Mouse (Mus musculus): ENCODE measurements around the gene Pygm. TPM values are rescaled to one million over a fixed set of nuclear protein-coding genes. Genes with fewer than 3 reads are reported as not detected.

Gene Pygm
- over 10,000 TPM in 1 of 2 experiments, 1,000 to 10,000 TPM in 1; 6,181 to 10,031 TPM for total RNA-seq (2021)
- long read RNA-seq, experiment 1, transcript Pygm-203 (3 exons, 532 nt), result minor isoform, 11 of 2,373 reads
- long read RNA-seq, experiment 1, transcript Pygm-201 (20 exons, 2,874 nt), result major isoform, 1,440 of 2,373 reads
- long read RNA-seq, experiment 1, partial matches to known transcripts, result 890 of 2,373 reads
- long read RNA-seq, experiment 1, other reads (novel, unspliced or antisense), result 32 of 2,373 reads
- long read RNA-seq, experiment 2, transcript Pygm-201 (20 exons, 2,874 nt), result major isoform, 2,114 of 3,406 reads
- long read RNA-seq, experiment 2, transcript Pygm-203 (3 exons, 532 nt), result minor isoform, 14 of 3,406 reads
- long read RNA-seq, experiment 2, partial matches to known transcripts, result 1,216 of 3,406 reads
- long read RNA-seq, experiment 2, other reads (novel, unspliced or antisense), result 62 of 3,406 reads

DNA sequence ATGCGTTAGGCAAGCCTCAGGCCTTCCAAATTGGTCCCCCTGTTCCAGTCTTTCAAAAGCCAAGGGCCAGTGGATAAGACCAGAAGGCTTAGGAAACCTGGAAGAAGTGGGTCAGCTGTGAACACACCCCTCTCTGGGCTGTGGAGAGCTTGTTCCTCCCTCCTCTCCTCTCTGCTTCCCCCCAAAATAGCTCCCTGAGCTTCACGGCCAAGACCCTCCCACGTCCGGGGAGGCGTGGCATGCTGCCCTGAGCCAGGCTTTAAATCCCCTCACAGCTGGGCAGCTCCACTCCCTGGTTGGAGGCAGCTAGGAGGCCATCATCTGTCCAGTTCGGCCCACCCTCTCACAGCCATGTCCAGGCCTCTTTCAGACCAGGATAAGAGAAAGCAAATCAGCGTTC lies at the start of gene Pygm:
Gene Pygm (plus strand): TSS at position 272 of the 400 bp plus-strand sequence.
- H3K27ac ChIP-seq, result peak within 1 kb of the TSS; percentile 98
- peak within 1 kb of the TSS; percentile 71 for H3K4me3 ChIP-seq
- intact Hi-C loops (cut with DNase I), result loop anchor here (1.0 kb wide), 1 partner anchor 8 kb away; no protein-coding TSS in a partner anchor
- TF ChIP-seq CTCF (IDR thresholded peaks at IDR 0.05), result no peak; the same call in 1 of the 2 replicates
- peak; percentile 96 for DNase-seq

DNA sequence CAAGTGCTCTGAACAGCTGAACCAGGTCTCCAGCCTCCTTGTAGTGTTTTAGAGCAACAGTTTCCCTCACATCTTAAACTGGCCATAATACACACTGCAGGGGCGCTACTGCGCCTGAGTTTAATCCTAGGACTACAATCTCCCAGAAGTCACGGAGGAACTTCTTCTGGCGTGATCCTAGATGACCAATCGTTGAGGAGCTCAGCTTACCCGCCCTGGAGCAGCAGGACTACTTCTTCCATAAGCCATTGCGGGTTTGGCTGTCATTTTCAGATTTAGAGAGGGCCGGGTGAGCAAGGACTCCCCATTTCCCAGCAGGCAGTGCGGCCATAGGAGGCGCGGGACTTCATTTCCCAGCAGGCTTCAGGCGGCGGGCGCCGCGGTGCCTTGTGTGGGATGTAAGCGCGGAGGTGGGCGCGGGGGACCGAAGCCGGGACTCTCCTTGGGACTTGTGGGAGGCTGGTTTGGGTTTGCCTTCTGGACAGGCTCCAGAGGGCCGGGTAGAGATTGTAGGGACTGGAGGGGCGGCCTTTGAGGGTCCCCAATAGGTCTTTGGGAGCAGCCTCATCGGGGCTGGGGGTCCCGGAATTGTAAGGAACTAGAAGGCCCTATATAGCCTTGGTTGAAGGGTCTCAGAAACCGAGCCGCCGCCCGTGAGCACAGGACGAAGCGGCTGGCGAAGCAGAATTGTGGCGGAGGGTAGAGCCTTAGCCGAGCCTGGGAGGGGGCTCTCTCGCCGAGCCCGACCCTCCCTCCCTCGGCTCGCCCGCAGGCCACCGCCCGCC lies 49.3 kb upstream of the Pygm start, which contains the start of gene Men1:
Gene Men1 (plus strand): TSS at position 307 of the 785 bp plus-strand sequence.
- H3K4me3 ChIP-seq, result peak within 1 kb of the TSS; percentile 79
- TF ChIP-seq CTCF (IDR thresholded peaks at IDR 0.05), result peak; percentile 58
- intact Hi-C loops (cut with DNase I), result loop anchor here (10.0 kb wide), 1 partner anchor 210 kb away; the partner anchor contains the start of gene Snx15
- DNase-seq, result peak; percentile 94
- peak within 1 kb of the TSS; percentile 90 for H3K27ac ChIP-seq

DNA sequence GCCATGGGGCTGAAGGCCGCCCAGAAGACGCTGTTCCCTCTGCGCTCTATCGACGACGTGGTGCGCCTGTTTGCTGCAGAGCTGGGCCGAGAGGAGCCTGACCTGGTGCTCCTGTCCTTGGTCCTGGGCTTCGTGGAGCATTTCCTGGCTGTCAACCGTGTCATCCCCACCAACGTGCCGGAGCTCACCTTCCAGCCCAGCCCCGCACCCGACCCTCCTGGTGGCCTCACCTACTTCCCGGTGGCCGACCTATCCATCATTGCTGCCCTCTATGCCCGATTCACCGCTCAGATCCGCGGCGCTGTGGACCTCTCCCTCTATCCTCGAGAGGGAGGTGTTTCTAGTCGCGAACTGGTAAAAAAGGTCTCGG lies 48.8 kb upstream of the Pygm start:
- no peak for TF ChIP-seq CTCF (IDR thresholded peaks at IDR 0.05)
- Histone ChIP-seq H3K4me3 (peak overlapping the region; percentile 79), H3K27ac (peak overlapping the region; percentile 90)
- DNase-seq, result no peak
- intact Hi-C loops (cut with DNase I), result loop anchor here (10.0 kb wide), 1 partner anchor 211 kb away; the partner anchor contains the start of gene Snx15

DNA sequence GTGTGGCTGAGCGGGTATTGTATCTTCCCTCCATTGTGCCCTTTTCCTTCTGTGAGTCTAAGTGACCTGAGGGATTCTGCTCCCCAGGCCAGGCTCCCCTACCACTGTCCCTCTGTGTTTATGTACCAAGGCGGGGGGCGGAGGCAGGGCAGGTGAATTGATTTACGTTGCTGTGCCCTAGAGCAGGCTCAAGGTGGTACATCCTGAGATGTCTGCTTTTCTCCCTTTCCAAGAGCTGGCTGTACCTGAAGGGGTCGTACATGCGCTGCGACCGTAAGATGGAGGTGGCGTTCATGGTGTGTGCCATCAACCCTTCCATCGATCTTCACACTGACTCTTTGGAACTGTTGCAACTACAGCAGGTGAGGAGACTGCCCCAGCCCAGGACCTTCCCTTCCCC lies 47.3 kb upstream of the Pygm start:
- DNase-seq, result peak; percentile 16
- intact Hi-C loops (cut with DNase I), result loop anchor here (10.0 kb wide), 1 partner anchor 212 kb away; the partner anchor contains the start of gene Snx15
- no peak for TF ChIP-seq CTCF (IDR thresholded peaks at IDR 0.05)
- Histone ChIP-seq H3K27ac (no peak overlapping the region), H3K4me3 (no peak overlapping the region; the same call in 1 of the 2 replicates)

DNA sequence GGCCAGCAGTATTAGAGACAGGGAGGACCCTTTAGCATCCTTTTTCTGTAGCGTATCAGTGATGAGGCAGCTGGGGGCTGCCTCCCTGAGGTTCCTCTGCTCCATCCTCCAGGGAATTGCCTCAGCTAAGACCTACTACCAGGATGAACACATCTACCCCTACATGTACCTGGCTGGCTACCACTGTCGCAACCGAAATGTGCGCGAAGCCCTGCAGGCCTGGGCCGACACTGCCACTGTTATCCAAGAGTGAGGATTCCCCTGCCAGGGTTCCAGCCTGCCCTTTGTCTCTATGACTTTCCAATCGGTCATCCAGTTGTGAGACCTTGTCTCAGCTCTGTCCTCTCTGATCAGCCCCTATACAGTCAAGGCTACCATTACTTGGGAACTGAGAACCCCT lies 46.0 kb upstream of the Pygm start:
- H3K4me3 ChIP-seq, result no peak overlapping the region
- no peak for TF ChIP-seq CTCF (IDR thresholded peaks at IDR 0.05)
- intact Hi-C loops (cut with DNase I), result loop anchor here (10.0 kb wide), 1 partner anchor 213 kb away; the partner anchor contains the start of gene Snx15
- DNase-seq, result peak; percentile 20
- no peak overlapping the region for H3K27ac ChIP-seq

DNA sequence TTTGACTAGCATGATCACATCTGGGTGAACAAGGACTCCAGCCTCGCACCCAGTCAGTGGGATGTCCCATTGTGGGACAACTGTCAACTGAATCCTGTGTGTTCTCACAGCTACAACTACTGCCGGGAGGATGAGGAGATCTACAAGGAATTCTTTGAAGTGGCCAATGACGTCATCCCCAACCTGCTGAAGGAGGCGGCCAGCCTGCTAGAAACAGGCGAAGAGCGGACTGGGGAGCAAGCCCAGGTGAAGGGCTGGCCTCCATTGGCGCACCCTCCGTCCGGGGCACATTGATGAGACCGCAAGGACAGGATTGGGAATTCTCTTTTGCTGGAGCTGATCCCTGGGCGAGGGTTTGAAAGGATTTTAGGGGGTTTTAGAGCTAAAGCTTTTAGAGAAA lies 45.5 kb upstream of the Pygm start:
- intact Hi-C loops (cut with DNase I), result loop anchor here (10.0 kb wide), 1 partner anchor 214 kb away; the partner anchor contains the start of gene Snx15
- Histone ChIP-seq H3K4me3 (no peak overlapping the region), H3K27ac (peak overlapping the region; percentile 88)
- peak; percentile 20 for DNase-seq
- TF ChIP-seq CTCF (IDR thresholded peaks at IDR 0.05), result no peak

DNA sequence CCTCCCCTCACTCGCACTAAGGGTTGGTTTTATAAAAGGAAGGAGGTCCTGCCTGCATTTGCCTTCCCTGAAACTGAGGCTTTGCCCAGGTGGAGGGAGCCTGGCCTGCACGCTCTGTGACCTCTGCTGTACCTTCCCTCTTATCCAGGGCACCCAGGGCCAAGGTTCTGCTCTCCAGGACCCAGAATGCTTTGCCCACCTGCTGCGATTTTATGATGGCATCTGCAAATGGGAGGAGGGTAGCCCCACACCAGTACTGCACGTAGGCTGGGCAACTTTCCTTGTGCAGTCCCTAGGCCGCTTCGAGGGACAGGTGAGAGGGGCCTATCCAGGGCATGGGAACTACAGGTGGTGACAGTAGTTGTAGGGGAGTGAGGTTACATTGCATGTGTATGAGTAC lies 45.0 kb upstream of the Pygm start:
- DNase-seq, result peak; percentile 18
- Histone ChIP-seq H3K4me3 (peak overlapping the region; percentile 94), H3K27ac (peak overlapping the region; percentile 88)
- intact Hi-C loops (cut with DNase I), result loop anchor here (10.0 kb wide), 1 partner anchor 214 kb away; the partner anchor contains the start of gene Snx15
- no peak for TF ChIP-seq CTCF (IDR thresholded peaks at IDR 0.05)

DNA sequence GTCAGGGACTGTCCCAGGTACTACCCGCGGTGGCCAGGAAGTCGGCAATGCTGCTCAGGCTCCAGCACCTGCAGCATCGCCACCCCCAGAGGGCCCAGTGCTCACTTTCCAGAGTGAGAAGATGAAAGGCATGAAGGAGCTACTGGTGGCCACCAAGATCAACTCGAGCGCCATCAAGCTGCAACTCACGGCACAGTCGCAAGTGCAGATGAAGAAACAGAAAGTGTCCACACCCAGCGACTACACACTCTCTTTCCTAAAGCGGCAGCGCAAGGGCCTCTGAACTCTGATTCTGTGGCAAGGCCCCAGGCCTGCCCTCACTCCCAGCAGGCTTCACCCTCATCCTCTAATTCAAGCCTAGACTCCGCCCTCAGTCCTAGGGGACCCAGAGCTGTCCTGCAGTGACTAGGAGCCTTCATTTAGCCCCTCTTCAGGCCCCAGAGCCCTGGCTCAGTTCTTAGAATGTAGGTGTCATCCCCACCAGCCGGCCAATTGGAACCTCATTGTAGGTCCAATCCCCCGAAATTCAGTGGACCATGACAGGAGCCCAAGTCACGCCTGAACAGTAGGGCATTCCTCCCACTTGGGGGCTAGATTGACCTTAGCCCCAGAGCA lies 44.2 kb upstream of the Pygm start:
- intact Hi-C loops (cut with DNase I), result loop anchor here (10.0 kb wide), 1 partner anchor 215 kb away; the partner anchor contains the start of gene Snx15
- H3K27ac ChIP-seq, result peak overlapping the region; percentile 88
- peak; percentile 56 for DNase-seq

DNA sequence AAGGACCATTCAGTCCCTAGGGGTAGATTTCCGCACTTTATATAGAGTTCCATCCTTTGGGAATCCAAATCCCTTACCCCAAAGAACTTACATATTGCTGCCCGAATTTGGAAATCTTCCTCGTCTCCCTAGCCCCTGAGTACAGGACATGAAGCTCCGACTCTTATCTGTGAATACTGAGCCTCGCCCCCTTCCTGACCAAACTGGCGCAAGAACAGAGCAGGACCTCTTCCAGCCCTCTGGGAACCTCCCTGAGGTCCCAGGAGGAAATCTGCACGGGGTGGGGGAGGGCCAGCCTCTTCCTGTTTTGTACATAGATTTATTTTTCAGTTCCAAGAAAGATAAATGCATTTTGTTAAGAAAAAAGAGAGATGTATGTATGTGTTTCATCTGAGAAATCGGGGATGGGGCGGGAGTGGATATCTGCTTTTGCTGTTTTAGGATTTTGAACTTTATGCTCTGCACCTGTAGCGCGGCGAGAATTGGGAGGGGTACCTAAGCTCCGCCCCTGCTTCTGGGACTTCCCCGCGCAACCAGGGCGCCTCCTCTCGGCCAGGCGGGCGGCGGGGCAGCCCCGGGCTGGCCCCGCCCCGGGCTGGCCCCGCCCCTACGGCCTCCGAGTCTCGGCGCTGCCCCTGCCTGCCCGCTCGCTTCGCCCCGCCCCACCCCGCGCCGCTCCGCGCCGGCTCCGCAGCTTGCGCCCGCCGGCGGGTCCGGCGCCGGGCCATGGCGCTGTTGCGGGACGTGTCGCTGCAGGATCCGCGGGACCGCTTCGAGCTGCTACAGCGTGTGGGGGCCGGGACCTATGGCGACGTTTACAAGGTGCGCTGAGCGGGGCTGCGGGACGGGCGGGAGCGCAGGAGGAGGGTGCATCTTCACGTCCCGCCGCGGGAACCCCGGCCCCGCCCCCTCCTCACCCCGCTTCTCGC lies 43.4 kb upstream of the Pygm start, which contains the start of gene Map4k2:
Gene Map4k2 (plus strand): TSS at position 612 of the 929 bp plus-strand sequence.
- DNase-seq, result peak; percentile 95
- intact Hi-C loops (cut with DNase I), result no loop called here
- peak within 1 kb of the TSS; percentile 89 for H3K27ac ChIP-seq
- TF ChIP-seq CTCF (IDR thresholded peaks at IDR 0.05), result peak; percentile 51
- peak within 1 kb of the TSS; percentile 94 for H3K4me3 ChIP-seq

More for the DNA sequence above, 44.2 kb upstream of the Pygm start:
- peak overlapping the region; percentile 94 for H3K4me3 ChIP-seq
- TF ChIP-seq CTCF (IDR thresholded peaks at IDR 0.05), result peak; percentile 34; the same call in 1 of the 2 replicates

DNA sequence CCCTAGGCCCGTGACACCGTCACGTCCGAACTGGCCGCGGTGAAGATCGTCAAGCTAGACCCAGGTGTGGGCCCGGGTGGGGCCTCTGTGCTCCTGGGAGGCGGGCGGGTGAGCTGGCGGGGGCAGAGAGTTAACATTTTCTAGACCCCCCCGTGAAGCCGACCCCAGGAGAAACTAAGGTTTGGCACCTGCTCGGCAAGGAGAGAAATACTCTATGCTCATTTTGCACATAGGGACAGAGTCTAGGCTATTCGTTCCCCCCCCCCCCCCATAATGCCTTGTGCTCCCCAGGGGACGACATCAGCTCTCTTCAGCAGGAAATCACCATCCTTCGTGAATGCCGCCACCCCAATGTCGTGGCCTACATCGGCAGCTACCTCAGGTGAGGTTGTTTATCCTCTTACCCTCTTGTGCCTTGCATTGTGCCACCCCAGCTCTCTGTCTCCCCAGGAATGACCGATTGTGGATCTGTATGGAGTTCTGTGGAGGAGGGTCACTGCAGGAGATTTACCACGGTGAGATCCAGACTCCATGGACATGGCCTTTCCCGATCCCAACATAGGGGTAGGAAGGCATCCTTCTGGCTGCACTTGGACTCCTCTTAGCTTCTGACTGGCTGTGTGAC lies 42.6 kb upstream of the Pygm start:
- Histone ChIP-seq H3K4me3 (peak overlapping the region; percentile 94), H3K27ac (peak overlapping the region; percentile 89)
- intact Hi-C loops (cut with DNase I), result no loop called here
- no peak for DNase-seq
- no peak for TF ChIP-seq CTCF (IDR thresholded peaks at IDR 0.05)
